Mouse (Mus musculus): ENCODE measurements at regions not wholly inside any gene's neighbourhood (a gene's known extent, or its start where the extent isn't known, plus 50 kb on each side); places are given as distances from the start of the nearest gene placed in this dataset.

DNA sequence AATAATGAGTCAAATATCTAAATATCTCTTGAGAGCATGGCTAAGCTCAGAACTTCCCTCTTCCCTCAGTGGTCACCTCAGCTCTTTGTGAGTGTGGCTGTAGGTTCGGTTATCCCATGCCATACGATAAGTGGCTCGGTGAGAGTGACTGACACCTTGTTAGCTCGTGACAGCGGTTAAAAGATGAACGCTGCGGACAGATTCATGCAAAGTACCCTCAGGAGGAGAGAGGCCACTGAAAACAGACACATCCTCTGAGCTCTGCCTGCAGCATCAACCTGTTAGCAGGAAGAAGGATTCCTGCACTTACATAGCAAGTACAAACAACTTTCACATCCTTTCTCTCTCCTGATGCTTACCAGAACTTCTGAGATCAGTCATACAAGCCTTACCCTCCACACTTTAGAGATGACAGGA, 163.2 kb upstream of the Bcl6 start:
- WGBS, result 87% methylated on average over 7 of the region's 7 CpGs
- ATAC-seq, result no peak

DNA sequence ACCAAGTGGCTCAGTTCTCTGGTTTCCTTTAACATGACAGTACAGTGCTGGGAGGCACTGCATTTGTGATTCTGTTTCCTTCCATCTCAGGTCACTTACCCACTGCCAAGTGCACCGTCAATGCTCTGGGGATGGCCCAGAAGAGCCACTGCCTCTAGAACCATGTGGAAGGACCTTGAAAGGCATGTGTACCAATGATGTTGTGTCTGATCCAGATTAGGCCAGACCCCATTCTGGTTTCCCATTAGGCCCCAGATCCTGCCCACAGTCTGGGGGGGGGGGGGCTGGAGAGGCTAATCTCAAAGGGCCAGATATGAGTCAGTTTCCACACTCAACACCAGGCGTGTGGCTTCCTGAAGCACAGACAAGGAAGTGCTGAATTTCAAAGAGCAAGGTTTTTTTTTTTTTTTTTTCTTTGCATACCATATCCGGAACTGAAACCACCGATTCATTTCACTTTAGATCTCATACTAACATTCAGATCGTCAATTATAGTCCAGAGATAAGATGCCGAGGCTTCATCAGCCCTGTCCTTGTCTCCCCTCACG, 162.6 kb upstream of the Bcl6 start:
- no peak overlapping the region for H3K4me2 ChIP-seq
- no peak for ATAC-seq
- no peak overlapping the region for H3K4me3 ChIP-seq
- H3K4me1 ChIP-seq, result no peaks in the 10 kb centered on the region
- 90% methylated on average over 7 of the region's 7 CpGs for WGBS
- no peaks in the 10 kb centered on the region for H3K27me3 ChIP-seq
- H3K36me3 ChIP-seq (ENCODE audit: poor library complexity, severe bottlenecking), result no peaks in the 10 kb centered on the region
- H3K9ac ChIP-seq, result no peak overlapping the region
- no peaks in the 10 kb centered on the region for H3K9me3 ChIP-seq (replicated peaks)
- H3K27ac ChIP-seq, result no peak overlapping the region

More for the DNA sequence above, 163.2 kb upstream of the Bcl6 start:
- Histone ChIP-seq H3K9ac (no peak overlapping the region), H3K4me1 (no peaks in the 10 kb centered on the region), H3K4me2 (no peak overlapping the region), H3K27ac (no peak overlapping the region), H3K9me3 (replicated peaks) (no peaks in the 10 kb centered on the region), H3K36me3 (ENCODE audit: poor library complexity, severe bottlenecking) (no peaks in the 10 kb centered on the region), H3K27me3 (no peaks in the 10 kb centered on the region), H3K4me3 (no peak overlapping the region)

- H3K9ac ChIP-seq, result no peak overlapping the region
- no peak overlapping the region for H3K4me3 ChIP-seq
- H3K4me2 ChIP-seq, result no peak overlapping the region
- H3K36me3 ChIP-seq (ENCODE audit: poor library complexity, severe bottlenecking), result no peaks in the 10 kb centered on the region
- H3K9me3 ChIP-seq (replicated peaks), result no peaks in the 10 kb centered on the region
- no peak for ATAC-seq
- WGBS, result 87% methylated on average over 2 of the region's 2 CpGs
- H3K27ac ChIP-seq, result no peak overlapping the region
- no peaks in the 10 kb centered on the region for H3K27me3 ChIP-seq
- H3K4me1 ChIP-seq, result no peaks in the 10 kb centered on the region
Observed at GRCm38 (mm10) chr16:24150512-24150911, 161.9 kb upstream of the Bcl6 start.

- Histone ChIP-seq H3K27me3 (no peaks in the 10 kb centered on the region), H3K9me3 (replicated peaks) (no peaks in the 10 kb centered on the region), H3K4me2 (no peak overlapping the region), H3K9ac (no peak overlapping the region), H3K27ac (no peak overlapping the region), H3K4me3 (no peak overlapping the region), H3K4me1 (no peaks in the 10 kb centered on the region), H3K36me3 (ENCODE audit: poor library complexity, severe bottlenecking) (no peaks in the 10 kb centered on the region)
- WGBS, result 78% methylated on average over 4 of the region's 4 CpGs
- ATAC-seq, result no peak
Observed at GRCm38 (mm10) chr16:24149441-24149840, 160.8 kb upstream of the Bcl6 start.

GRCm38 (mm10) chr16:24143894-24144293, 155.2 kb upstream of the Bcl6 start:
- Histone ChIP-seq H3K27me3 (no peaks in the 10 kb centered on the region), H3K4me2 (no peak overlapping the region), H3K4me1 (no peaks in the 10 kb centered on the region), H3K9me3 (replicated peaks) (no peaks in the 10 kb centered on the region), H3K4me3 (no peak overlapping the region), H3K9ac (no peak overlapping the region), H3K36me3 (ENCODE audit: poor library complexity, severe bottlenecking) (no peaks in the 10 kb centered on the region), H3K27ac (no peak overlapping the region)
- ATAC-seq, result no peak
- 88% methylated on average over 3 of the region's 3 CpGs for WGBS

- no peak overlapping the region for H3K27ac ChIP-seq
- no peaks in the 10 kb centered on the region for H3K27me3 ChIP-seq
- H3K9ac ChIP-seq, result no peak overlapping the region
- ATAC-seq, result no peak
- WGBS, result 80% methylated on average over 5 of the region's 5 CpGs
- no peak overlapping the region for H3K4me2 ChIP-seq
- H3K4me1 ChIP-seq, result no peaks in the 10 kb centered on the region
- H3K36me3 ChIP-seq (ENCODE audit: poor library complexity, severe bottlenecking), result no peaks in the 10 kb centered on the region
- H3K9me3 ChIP-seq (replicated peaks), result no peaks in the 10 kb centered on the region
- no peak overlapping the region for H3K4me3 ChIP-seq
Observed at GRCm38 (mm10) chr16:24142915-24143541, 154.4 kb upstream of the Bcl6 start.

- Histone ChIP-seq H3K4me2 (no peak overlapping the region), H3K27ac (no peak overlapping the region), H3K9me3 (replicated peaks) (no peaks in the 10 kb centered on the region), H3K4me1 (peaks cover 5% of the 10 kb centered on the region; the same call in 1 of the 2 replicates), H3K9ac (no peak overlapping the region), H3K36me3 (ENCODE audit: poor library complexity, severe bottlenecking) (no peaks in the 10 kb centered on the region), H3K4me3 (no peak overlapping the region), H3K27me3 (no peaks in the 10 kb centered on the region)
- no peak for ATAC-seq
- WGBS, result 95% methylated on average over 3 of the region's 3 CpGs
Observed at GRCm38 (mm10) chr16:24139109-24139508, 150.5 kb upstream of the Bcl6 start.

- Histone ChIP-seq H3K4me3 (no peak overlapping the region), H3K36me3 (ENCODE audit: poor library complexity, severe bottlenecking) (no peaks in the 10 kb centered on the region), H3K27ac (no peak overlapping the region), H3K9ac (no peak overlapping the region), H3K9me3 (replicated peaks) (no peaks in the 10 kb centered on the region), H3K27me3 (no peaks in the 10 kb centered on the region), H3K4me2 (no peak overlapping the region), H3K4me1 (peaks cover 11% of the 10 kb centered on the region; the same call in 1 of the 2 replicates)
- WGBS, result 69% methylated on average over 7 of the region's 7 CpGs
- ATAC-seq, result no peak
Observed at GRCm38 (mm10) chr16:24137266-24138033, 148.8 kb upstream of the Bcl6 start.

GRCm38 (mm10) chr16:24136483-24137148, 148.0 kb upstream of the Bcl6 start:
- Histone ChIP-seq H3K27ac (no peak overlapping the region), H3K4me2 (no peak overlapping the region), H3K9me3 (replicated peaks) (no peaks in the 10 kb centered on the region), H3K27me3 (no peaks in the 10 kb centered on the region), H3K4me3 (no peak overlapping the region), H3K9ac (no peak overlapping the region), H3K4me1 (peaks cover 11% of the 10 kb centered on the region; the same call in 1 of the 2 replicates), H3K36me3 (ENCODE audit: poor library complexity, severe bottlenecking) (no peaks in the 10 kb centered on the region)
- ATAC-seq, result no peak
- 66% methylated on average over 5 of the region's 5 CpGs for WGBS

- no peak overlapping the region for H3K27ac ChIP-seq
- 91% methylated on average over 5 of the region's 5 CpGs for WGBS
- no peak overlapping the region for H3K4me3 ChIP-seq
- H3K36me3 ChIP-seq (ENCODE audit: poor library complexity, severe bottlenecking), result no peaks in the 10 kb centered on the region
- H3K27me3 ChIP-seq, result no peaks in the 10 kb centered on the region
- H3K9me3 ChIP-seq (replicated peaks), result no peaks in the 10 kb centered on the region
- H3K9ac ChIP-seq, result no peak overlapping the region
- H3K4me2 ChIP-seq, result no peak overlapping the region
- ATAC-seq, result no peak
- peaks cover 11% of the 10 kb centered on the region; the same call in 1 of the 2 replicates for H3K4me1 ChIP-seq
Observed at GRCm38 (mm10) chr16:24135841-24136240, 147.2 kb upstream of the Bcl6 start.

DNA sequence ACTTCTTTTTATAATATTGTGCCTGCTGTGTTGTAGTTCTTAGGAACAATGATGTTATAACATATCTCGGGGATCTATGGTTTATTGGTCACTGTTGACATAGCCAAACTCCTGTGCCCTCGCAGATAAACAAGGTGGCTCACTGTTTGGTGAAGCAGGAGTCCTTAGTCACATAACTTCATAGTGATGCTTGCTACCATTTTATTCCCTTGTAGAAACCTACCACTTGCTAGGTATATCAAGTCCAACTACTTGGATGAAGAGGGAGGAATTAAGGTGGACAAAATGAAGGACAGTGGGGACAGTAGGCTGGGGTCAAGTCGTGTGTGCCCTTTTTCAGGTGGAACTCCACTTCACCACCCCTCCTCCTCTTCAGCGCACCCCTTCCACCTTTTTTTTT, 146.7 kb upstream of the Bcl6 start:
- no peak overlapping the region for H3K27ac ChIP-seq

GRCm38 (mm10) chr16:24134486-24135050, 145.9 kb upstream of the Bcl6 start:
- no peaks in the 10 kb centered on the region for H3K36me3 ChIP-seq (ENCODE audit: poor library complexity, severe bottlenecking)
- H3K4me1 ChIP-seq, result peaks cover 11% of the 10 kb centered on the region; the same call in 1 of the 2 replicates
- WGBS, result 82% methylated on average over 4 of the region's 4 CpGs
- ATAC-seq, result no peak
- H3K9ac ChIP-seq, result no peak overlapping the region
- no peaks in the 10 kb centered on the region for H3K9me3 ChIP-seq (replicated peaks)
- H3K27me3 ChIP-seq, result no peaks in the 10 kb centered on the region
- H3K4me2 ChIP-seq, result no peak overlapping the region
- no peak overlapping the region for H3K4me3 ChIP-seq
- H3K27ac ChIP-seq, result no peak overlapping the region

More for the DNA sequence above, 146.7 kb upstream of the Bcl6 start:
- no peak overlapping the region for H3K9ac ChIP-seq
- no peaks in the 10 kb centered on the region for H3K36me3 ChIP-seq (ENCODE audit: poor library complexity, severe bottlenecking)
- no peaks in the 10 kb centered on the region for H3K27me3 ChIP-seq
- peaks cover 11% of the 10 kb centered on the region; the same call in 1 of the 2 replicates for H3K4me1 ChIP-seq
- H3K4me2 ChIP-seq, result no peak overlapping the region
- ATAC-seq, result no peak
- no peak overlapping the region for H3K4me3 ChIP-seq
- WGBS, result 93% methylated on average over 4 of the region's 4 CpGs
- H3K9me3 ChIP-seq (replicated peaks), result no peaks in the 10 kb centered on the region

All from forebrain, embryonic 13.5 days (tissue).